Mouse (Mus musculus) cerebellum, adult 11-12 months (tissue): ENCODE data around the gene Tshz2.
"Not testable (repeated sequence)": the region's sequence is repeated elsewhere in the genome, so short reads cannot be mapped to it uniquely, and the experiment has no call there.

Experiments
- DNase-seq: peaks from one replicate; pipeline ENCODE4 v3.0.0; 2022

Gene Tshz2

DNA sequence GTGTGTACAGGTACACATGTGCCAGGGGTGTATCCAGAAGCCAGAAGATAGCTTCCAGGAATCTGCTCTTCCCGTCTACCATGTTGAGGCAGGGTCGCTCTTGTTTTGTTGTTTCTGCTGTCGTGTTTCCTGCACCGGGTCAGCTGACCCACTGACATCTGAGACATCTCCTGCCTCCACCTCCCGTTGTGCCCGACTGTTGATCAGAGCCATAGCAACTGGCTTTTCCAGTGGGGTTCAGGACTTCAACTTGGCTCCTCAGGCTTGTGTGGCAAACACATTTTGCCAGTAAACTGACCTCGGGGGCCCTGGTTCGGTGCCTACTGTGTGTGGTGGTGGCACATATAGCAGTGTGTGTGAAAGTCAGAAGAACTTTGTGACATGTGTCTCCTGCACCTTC, 129.5 kb downstream of the Tshz2 start:
- DNase-seq: no peak

DNA sequence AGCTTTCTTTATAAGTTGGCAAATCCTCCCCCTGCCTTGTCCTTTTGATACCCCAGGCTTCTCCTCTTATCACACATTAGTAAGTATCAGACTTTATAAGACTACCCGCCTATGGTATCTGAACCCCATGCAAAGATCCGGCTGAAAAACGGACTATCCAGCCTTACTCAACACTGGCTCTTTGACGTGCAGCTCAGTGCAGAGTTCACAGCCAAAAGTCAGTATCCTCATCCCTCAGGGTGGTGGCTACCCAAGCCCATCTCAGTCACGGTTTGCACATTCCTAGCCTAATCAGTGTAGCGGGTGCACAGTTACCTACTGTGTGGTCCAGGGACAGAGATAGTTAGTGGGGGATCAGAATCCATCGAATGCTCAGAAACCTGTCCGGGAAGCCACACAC, 130.9 kb downstream of the Tshz2 start:
- no peak for DNase-seq

DNA sequence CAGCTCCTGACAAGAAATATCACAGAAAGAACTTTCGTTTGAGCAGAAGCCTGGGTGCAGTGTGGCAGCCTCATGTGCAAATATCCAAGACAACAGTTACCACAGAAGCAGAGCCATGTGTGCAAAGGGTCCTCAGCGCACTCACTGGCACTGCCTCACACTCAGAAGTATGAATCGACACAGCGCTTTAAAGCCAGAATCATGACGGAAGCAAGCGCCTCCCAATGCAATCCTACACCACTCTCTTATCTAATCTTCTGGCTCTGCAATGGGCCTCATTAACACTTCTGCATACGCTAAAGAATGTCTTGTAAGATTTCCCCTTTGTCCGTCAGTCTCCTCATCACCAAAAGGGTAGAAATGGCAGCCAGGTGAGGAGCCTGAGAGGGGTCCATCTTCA, 133.4 kb downstream of the Tshz2 start:
- no peak for DNase-seq

DNA sequence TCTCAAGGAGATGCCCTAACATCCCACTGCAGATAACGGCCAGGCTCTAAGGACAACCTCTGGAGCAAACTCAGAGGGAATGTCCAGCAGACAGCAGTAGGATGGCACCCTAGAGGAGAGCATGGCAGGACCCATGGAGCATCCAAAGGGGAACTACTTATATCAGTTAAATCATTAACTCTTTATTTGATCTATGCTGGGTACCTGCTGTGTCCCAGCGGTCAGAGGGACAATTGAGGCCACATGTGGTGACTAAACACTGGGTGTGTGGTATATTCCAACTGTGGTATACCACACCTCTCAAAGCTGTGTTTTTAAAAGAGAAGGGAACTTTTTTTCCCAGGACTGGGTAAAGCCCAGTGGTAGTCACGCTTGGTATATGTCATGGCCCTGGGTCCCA, 134.5 kb downstream of the Tshz2 start:
- DNase-seq: no peak

DNA sequence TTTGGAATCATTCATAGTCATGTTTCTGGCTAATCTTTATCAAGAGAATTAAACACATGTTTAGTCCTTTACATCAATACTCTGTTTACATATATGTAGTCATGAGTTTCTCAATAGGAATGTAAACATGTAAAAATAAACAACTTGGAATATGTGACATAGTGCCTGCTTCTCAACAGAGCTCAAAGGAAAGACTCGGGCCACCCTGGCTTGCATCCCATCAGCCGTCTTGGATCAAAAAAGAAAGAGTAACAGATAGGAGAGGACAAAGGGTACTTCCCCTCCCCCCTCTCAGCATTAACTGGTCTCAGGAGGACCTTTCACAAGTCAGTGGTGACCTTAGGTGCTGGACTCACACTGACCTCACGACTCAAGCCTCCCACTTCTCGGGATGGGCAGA, 142.3 kb downstream of the Tshz2 start:
- no peak for DNase-seq

DNA sequence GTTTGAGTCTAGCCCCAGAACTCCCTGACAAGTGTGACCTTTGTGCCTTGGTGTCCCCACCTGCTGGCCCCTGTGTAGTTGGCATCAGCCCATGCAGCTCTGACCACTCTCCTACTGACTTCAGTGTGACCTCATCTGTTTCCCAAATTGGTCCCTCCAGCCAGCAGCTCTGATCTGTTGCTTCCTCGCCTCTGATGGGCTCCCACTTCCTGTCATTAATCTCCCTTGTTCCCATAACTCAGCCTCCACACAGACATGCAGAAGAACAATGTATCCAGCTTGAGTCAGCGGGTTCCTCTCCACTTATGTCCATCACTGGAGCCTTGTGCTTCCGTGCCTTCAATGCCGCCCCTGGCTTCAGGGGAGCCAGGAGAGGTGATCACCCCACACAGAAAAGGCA, 144.4 kb downstream of the Tshz2 start:
- DNase-seq: no peak

DNA sequence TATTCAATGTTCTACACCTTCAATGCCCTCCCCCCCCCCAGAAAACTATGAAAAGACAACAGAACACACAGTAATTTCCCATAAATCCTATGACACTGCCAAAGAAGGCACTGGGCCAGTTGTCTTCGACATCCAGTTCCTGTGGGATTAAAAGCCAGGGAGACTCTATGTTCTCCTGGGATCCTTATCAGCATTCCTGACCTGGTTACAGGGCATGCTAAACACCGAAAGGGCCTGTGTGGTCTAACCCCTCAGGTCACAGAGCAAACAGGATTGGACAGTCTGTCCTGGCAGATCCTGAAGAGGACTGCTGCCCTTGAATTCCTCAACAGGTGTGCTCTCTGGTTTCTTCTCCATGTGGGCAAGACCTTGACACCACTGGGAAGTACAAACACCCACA, 145.0 kb downstream of the Tshz2 start:
- DNase-seq: no peak

DNA sequence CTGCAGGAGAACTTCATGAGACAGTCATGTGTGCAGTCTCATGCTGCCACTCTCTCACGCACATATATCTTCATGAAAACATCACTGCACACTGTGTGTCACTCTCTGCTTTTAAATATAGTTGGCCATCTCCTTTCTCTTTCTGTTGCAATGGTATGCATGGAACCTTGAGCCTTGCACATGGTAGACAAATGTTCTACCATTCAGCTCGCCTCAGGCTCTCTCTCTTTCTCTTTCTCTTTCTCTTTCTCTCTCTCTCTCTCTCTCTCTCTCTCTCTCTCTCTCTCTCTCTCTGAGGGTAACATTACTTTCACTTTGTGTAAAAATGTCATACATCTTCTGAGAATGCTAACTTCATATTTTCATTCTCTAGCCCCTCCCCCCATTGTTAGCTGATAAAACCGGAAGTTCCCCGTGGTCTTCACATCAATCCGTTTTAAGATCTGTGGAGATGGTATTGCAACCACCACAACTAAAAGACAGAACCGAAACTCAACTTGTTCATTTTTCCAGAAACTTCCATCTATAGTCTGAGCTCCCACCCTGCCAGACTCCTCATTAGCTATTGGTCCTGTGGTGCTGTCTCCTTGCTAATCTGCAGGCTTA, 146.0 kb downstream of the Tshz2 start:
- DNase-seq: no peak

DNA sequence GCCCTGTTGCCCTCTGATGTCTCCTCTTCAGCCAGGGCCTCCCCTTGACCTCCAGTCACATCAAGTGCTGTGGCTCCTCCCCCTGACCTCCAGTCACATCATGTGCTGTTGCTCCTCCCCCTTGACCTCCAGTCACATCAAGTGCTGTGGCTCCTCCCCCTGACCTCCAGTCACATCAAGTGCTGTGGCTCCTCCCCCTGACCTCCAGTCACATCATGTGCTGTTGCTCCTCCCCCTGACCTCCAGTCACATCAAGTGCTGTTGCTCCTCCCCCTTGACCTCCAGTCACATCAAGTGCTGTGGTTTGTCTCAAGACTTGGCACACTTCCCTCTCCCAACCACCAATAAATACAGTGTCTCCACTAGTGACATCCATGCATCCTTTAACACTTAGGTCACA, 148.9 kb downstream of the Tshz2 start:
- not testable (repeated sequence) for DNase-seq

DNA sequence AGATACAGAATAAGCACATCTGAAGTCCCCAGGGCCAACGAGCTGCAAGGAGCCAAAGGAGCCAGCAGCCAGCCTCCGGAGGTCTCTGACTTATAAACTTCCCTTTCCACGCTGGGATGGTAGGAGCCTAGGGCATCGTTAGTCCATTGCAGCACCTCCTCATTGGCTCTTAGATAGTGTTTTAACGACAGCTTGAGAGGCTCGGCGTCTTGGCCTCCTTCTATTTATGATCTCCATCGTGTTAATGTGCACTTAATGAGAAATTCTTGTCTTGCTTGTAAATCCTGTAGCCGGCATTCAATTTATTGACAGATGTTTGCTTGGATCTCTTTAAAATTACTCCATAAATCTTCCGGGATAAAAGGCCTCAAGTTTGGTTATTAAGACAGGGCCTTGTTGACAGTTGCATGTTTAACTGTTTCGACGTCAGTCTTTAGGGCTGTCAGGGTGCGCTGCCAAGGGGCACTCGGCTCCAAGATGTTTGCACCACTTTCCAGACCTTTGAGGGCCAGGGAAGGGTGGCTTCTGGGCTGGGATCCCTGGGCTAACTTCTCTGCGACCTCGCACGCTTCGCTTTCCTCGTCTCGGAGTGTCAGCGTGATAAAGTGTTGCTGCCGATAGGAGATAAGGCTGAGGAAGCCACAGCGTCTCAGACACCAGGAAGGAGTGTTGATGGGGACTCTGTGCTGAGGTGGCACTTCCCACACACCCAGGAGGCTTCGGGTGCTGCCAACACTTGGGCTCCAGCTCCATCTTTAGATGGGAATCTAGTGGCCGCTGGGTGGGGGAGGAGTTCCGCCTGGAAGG, 150.3 kb downstream of the Tshz2 start:
- DNase-seq: no peak

DNA sequence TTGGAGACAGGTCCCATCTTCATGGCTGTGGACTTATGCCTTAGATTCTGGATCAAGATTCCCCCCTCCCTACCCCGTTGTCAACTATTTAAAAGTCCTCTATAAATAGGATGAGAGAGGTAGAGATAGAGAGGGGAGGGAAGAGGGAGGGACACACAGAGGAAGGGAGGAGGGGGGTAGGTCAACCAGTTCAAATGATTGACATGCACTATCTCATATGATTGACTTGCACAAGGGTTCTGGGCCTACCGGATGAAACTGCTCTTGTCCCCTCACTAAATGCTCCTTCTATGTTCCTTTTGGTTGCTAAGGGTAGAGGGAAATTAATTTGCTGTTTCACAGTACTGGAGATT, 150.8 kb downstream of the Tshz2 start:
- DNase-seq: no peak

DNA sequence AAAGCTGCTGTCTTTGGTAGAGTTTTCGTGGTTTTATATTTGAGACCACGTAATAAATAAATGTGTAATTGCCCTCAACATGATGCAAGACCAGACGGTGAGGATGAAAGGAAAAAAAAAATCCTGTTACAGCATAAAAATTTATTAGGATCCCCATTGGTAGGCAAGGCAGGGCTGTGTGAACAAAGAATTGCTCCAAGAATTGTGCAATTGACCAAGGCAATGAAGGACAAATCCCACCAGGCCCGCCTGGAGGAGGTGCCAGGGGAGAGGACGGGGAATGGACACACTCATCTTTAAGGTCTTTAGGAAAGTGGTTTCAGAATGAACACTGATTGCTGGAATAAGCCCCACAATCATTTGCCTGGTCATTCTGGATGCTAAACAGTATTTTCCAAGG, 154.6 kb downstream of the Tshz2 start:
- no peak for DNase-seq

DNA sequence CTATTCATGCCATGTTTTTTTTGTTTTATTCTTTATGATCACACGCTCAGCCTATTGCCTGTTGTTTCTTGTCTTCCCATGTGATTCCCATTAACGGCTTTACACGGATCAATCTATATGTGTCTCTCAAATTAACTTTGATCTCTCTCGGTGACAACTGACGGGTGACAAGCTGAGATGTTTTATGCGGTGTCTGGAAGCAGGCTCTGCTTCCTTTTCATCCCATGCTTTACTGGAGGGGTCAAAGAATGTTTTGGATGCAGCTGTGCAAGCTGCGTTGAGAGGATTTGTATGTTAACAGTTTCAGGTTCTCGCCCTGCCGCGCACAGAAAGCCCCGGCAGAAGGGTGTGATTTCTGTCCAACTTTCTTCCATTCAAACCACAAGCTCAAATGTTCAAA, 155.1 kb downstream of the Tshz2 start:
- no peak for DNase-seq

DNA sequence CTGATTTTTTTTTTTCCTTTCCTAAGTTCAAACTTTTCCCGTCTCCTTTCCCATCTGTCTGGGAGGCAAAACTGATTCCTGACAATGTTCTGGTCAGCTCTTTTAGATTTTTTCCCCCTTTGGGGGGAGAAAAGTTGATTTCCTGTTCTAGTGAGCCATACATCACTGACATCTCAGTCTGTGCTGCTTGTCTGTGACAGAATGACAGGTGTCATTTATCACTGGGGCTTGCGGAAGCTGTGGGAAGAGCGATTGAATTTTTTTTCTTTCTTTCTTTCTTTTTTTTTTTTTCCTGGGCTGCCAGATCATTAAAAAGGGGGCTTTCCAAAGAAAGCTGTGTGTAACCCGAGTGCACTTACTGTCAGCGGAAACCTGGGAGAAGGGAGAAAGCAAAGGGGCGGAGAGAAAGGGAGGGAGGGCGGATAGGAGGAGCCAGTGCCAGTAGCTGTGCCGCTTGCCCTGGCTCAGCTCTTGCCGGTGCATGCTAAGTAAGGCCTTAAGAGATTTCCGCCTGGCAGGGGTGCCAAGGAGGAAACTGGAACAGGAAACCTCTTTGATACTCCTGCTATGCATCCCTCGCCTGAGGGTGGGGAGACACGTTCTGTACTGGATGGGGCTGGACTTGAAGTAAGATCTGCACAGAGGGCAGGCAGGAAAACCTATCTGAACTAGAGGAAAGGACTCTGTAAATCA, 157.8 kb downstream of the Tshz2 start:
- DNase-seq: no peak

DNA sequence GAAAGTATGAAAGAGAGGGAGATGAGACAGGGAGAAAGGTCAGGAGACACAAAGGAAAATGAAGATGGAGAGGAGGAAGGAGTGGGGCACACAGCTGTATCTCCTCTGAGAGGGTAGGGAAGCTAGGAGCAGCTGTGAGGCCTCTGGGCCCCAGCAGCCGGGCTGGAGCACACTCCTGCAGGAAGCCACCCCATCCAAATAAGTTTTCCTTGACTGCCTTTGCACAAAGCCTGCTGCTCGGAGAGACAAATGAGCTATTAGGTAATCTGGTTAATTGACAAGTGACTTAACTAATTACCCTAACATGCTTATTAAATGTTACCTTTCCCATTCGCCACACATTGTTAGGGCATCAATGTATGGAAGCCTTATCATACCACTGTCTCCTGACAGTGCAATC, 159.9 kb downstream of the Tshz2 start:
- DNase-seq: no peak

DNA sequence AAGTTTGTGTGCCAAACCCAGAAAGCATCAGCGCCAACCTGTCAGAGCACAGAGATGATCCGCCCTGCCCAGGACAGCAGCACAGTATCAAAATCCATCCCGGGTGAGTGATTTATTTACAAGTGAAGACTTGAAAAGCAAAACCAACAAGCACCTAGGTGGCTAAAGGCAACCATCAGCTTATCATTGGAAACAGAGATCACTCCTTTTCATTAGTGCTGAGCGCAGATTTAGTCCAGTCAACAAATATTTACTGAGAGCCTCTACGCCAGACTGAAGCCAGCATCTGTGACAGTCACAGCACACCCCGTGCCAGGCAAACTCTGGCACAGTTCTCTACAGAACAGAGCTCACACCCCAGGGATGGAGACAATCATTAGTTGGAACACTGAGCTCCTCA, 169.4 kb downstream of the Tshz2 start:
- no peak for DNase-seq

DNA sequence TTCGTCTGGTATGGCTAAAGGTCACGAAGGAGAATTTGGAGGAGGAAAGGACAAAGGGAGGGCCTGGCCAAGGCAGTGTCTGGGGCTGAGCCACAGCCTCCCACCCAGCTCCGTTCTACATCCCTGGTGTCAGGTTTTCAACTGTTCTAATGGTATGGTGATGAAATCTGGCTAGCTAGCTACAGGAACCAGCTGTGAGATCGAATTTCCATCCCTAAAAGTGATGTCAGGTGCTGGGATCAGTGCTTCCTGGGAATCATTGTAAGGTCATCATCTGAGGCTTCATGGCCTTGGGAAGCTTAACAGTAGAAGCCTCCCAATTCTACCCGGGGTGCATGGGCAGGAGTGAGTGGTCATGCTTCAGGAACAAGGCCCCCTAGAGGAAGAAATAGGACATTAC, 171.6 kb downstream of the Tshz2 start:
- no peak for DNase-seq

DNA sequence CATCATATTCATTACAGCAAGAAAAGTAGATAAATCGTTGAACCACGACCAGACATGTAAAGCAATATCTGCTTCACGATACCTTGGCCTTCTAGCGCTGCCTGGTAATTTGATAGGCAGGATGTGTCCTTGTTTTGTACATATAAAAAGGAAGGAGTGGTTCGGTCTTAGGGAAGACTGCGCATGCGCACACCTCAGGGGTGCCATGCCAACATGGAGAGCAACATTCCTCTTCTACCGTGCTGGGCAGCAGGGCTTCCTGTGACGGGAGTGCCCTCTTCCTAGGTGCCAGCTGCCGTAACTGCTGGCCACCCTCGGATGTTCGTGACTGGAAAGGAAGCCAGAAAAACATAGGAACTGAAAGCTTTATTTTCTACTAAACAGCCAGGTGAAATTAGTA, 172.7 kb downstream of the Tshz2 start:
- DNase-seq: no peak

DNA sequence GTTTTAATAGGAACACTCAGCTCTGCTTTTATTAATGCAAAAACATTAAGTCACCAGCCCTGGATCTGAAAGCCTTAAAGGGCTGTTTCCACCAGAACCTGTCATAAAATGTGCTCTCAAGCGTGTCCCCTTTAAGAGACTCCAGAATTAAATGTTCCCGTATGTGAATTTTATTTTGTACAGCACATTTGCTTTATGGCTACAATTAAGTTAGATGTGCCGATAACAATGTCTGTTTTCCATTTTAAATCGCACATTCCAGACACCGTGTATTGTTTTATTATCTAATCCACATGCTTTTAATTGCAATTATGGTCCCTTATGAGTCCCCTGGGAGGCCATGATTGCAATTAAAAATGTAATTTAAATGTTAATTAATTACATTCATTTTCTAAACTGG, 178.8 kb downstream of the Tshz2 start:
- DNase-seq: no peak

DNA sequence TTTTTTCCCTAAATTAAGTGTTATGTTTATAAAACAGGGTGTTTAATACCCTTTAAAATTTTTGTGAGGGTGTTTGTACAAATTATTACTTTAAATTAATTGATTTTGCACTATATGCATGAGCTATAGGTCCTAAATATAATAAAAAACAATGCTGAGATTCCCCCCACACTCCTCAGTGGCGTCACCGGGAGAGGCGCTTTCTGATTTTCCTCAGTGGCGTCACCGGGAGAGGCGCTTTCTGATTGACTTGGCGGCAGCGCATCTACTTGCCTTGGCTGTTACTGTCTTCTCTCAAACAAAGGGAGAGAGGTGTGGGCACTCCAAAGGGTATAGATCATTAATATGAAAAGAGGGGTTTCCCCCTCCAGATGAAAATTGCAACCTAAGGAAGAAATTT, 179.2 kb downstream of the Tshz2 start:
- DNase-seq: no peak

DNA sequence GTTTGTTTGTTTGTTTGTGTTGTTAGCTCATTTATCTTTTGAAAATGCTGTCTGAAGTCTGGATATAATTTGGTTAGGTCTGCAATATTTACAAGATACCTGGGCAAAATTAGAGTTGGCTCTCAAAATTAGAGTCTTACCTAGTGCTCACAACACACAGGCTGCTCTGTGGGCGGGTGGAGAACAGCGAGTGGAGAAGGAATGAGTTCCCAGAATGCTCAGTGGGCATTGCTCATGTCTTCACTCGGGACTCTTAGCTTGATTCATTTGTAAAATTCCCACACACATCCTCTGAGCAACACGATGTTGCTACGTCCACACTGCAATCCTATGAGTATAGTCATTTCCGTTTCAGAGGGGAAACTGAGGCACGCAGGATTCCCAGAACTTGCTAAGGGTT, 180.1 kb downstream of the Tshz2 start:
- no peak for DNase-seq

DNA sequence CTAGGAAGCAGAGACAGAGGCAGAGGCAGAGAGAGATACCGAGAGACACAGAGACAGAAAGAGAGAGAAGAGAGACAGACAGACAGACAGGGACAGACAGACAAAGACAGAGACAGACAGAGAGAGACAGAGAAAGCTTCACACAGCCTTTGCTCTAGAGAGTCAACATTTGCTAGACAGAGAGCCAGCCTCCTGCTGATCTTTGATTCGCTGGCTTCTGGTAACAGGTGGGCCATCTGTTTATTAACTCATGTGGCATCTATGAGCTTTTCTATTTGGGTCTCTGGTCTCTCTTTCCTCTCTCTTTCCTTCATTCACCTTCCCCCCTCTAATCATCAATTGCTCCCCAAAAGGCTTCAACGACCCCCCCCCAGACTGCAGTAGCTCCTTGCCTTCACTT, 181.5 kb downstream of the Tshz2 start:
- no peak for DNase-seq

DNA sequence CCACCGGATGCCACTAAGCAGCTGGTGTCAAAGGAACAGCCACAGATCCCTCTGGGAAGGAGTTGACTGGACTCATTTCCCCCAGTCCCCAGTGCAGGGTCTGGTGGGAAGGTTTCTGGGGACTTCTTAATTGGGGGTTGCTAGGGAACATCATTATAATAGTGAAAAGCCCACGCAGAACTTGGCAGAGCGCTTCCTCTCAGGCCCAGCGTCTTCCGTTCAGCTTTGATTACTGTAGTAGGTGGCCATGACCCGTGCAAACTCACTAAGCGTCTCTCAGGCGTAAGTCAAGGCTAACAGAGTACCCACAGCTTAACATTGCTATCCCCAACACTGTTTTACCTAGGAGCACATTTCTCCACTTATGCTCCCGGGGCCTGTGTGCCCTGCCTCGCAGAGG, 181.9 kb downstream of the Tshz2 start:
- DNase-seq: no peak

DNA sequence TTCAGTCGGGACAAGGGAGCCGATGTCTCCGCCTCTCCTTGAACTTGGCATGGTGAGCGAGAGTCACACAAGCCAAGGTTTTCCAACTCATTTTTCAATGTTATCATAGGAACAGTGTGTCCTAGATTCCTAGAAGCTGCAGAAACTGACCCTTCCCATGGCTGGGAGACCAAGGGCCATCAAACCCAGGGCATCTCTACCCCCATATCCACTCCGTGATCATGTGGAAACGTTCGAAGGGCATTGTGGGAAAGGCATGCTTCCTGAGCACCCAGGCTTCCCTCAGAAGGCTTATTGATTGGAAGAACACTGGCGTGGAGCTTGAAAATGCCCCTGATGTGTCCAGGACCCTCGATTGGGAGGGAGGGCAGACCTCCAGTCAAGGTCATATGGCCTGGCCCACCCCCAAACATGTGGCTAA, 188.2 kb downstream of the Tshz2 start:
- no peak for DNase-seq

DNA sequence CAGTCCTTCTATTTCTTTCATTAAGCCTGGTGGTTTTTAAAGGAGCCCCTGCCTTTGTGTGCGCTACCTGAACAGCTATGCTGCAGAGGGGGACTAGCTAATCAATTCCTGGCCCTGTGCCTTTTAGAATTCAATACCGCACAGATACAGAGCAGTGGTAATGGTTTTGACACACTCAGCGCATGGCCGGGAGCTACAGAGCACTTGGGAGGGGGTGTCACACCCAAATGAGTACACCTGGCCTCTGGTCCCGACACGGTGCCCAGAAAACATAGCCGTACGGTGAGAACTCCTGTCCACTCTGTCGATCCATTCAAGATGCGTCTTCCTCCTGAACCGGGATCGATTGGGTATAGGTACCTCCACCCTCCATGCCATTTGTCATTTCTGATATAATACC, 193.1 kb downstream of the Tshz2 start:
- DNase-seq: no peak
